Mouse (Mus musculus) lung, embryonic 15.5 days (tissue): ENCODE measurements around the gene Thap2. TPM values are rescaled to one million over a fixed set of nuclear protein-coding genes. Genes with fewer than 3 reads are reported as not detected.

Source experiments
- ATAC-seq: fragments of 200-750 bp; cut with Nextera tagmentation; 2 replicates; pipeline ENCODE4 v1.8.0; 2017; ENCODE audit warnings: moderate number of reproducible peaks, borderline replicate concordance; ENCODE audit not compliant: low FRiP score, low TSS enrichment; ENCODE audit errors: extremely low read depth
- H3K27ac ChIP-seq: fragments of 300-500 bp; sonication (generic); 2 replicates; pipeline ENCODE4 v1.5.1; 2015; ENCODE audit warnings: moderate library complexity, mild to moderate bottlenecking, inconsistent platforms
- H3K27me3 ChIP-seq: fragments of 300-500 bp; sonication (generic); 2 replicates; pipeline ENCODE4 v1.6.1; 2015; ENCODE audit warnings: inconsistent platforms
- H3K36me3 ChIP-seq: fragments of 300-500 bp; sonication (generic); 2 replicates; pipeline ENCODE4 v1.6.1; 2015; ENCODE audit warnings: inconsistent platforms
- H3K4me1 ChIP-seq: fragments of 300-500 bp; sonication (generic); 2 replicates; pipeline ENCODE4 v1.6.1; 2015; ENCODE audit warnings: inconsistent platforms
- H3K4me2 ChIP-seq: fragments of 300-500 bp; sonication (generic); 2 replicates; pipeline ENCODE4 v1.6.1; 2015; ENCODE audit warnings: inconsistent platforms, mild to moderate bottlenecking, moderate library complexity
- H3K4me3 ChIP-seq: fragments of 300-500 bp; sonication (generic); 2 replicates; pipeline ENCODE4 v1.5.1; 2015; ENCODE audit warnings: mild to moderate bottlenecking, inconsistent platforms
- H3K9ac ChIP-seq: fragments of 300-500 bp; sonication (generic); 2 replicates; pipeline ENCODE4 v1.6.1; 2015; ENCODE audit warnings: inconsistent platforms
- H3K9me3 ChIP-seq: fragments of 300-500 bp; sonication (generic); 2 replicates; pipeline ENCODE4 v1.6.1; 2016; ENCODE audit warnings: inconsistent platforms
- WGBS: fragments of 180-500 bp; shearing (Covaris S2); methylation state at CpG from one replicate; pipeline ENCODE4 v1.1.7; 2015; 5-methylcytosine and 5-hydroxymethylcytosine counted together
- polyA plus RNA-seq: library from polyadenylated mRNA; unstranded; fragments of >200 nt; fragmentation: Nextera tagmentation; extraction: Ambion mirVana; gene quantifications from 2 replicates; pipeline ENCODE4 v1.2.1, GENCODE M21; 2015

Gene Thap2
- polyA plus RNA-seq, result 17.9 and 19.5 TPM in 2 replicates

DNA sequence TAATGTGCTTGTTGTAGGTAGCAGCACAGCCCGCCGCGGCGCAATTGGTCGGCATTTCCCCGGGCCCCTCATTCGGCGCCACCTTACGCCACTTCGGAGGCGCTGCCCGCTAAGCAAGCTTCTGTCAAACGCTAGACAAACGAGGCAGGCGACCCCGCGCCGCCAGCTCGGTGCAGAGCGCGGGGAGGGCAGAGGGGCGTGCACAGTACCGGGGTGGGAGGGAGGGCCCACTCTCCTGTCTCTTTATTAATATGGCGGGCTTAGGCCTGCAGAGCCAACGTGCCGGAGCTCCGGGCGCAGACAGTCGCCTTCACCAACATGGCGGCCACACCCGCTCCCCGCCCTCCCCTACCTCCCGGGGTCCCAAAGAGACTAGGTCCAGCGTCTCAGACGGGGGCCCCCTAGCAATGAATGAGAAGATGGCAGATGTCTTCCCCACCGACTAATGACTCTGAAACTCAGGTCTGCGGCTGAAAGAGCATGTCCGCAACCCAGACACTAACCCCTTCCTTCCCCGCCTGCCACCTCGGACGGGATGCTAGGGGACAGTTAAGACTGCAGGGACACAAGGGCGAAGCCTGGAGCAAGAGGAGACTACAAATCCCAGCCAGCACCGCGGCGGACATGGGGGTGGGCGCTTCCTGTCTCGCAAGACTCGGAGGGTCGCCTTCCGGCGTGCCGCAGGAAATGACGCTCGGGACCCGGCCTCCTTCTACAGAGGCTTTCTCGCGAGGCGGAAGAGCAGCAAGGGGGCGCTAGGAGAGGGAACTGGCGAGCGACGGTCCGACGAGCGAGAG, at the start of gene Thap2, which contains the start of gene Zfc3h1:
Gene Thap2 (minus strand): TSS at position 223 of the 797 bp plus-strand sequence.
Gene Zfc3h1 (plus strand): TSS at position 739 of the 797 bp plus-strand sequence.
- Histone ChIP-seq H3K27me3 (no peaks in the 10 kb centered on the region), H3K4me2 (peak within 1 kb of the TSS; percentile 59), H3K4me3 (peak within 1 kb of the TSS; percentile 90), H3K9me3 (no peaks in the 10 kb centered on the region), H3K4me1 (peaks cover 29% of the 10 kb centered on the region), H3K36me3 (0 out of 2 replicates have a peak, but pooled peaks cover 3% of the 10 kb centered on the region), H3K27ac (peak within 1 kb of the TSS; percentile 99), H3K9ac (peak within 1 kb of the TSS; percentile 93)
- WGBS, result 0% methylated on average over 65 of the region's 65 CpGs
- ATAC-seq, result peak; percentile 98

DNA sequence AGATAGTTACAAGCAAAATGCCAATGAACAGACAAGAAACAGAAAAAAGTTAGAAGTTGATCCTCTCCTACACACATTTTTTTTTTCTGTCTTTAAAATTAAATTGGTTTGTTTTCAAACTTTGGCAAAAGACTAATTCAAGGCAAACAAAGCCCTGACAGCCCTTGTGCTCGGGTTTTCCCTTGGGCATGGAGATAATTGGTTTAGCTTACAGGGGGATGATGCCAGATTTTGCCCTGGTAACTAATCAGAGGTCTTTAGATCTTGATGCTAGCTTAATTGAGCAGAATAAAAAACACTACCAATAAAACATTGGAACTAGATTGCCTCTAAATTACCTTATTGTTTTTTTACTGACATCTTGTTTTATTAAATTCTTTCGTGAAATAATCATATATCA, 41.1 kb upstream of the Thap2 start:
- H3K27ac ChIP-seq, result no peak overlapping the region
- H3K36me3 ChIP-seq, result peaks cover 62% of the 10 kb centered on the region
- WGBS, result 74% methylated on average over 2 of the region's 2 CpGs
- H3K4me1 ChIP-seq, result no peaks in the 10 kb centered on the region
- no peak overlapping the region for H3K9ac ChIP-seq
- no peak overlapping the region for H3K4me2 ChIP-seq
- H3K27me3 ChIP-seq, result no peaks in the 10 kb centered on the region
- ATAC-seq, result no peak
- no peaks in the 10 kb centered on the region for H3K9me3 ChIP-seq
- no peak overlapping the region for H3K4me3 ChIP-seq

DNA sequence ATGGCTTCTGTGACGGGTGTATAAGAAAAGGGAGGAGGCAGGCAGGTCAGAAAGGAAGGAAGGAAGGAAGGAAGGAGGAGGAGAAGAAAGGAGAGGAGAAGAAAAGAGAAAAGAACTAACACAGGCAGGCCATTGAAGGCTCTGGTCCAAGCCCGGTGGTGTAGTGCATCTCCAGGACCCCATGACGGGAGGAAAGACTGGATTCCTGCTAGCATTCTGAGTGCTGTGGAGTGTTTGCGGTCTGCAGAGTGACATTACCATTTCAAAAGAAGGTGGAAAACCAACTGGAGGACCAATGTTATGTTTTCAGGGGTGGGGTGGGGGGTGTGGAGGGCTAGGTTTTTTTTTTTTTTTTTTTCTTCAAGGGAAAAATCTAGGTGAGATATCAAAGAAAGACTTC, 37.7 kb upstream of the Thap2 start:
- peaks cover 55% of the 10 kb centered on the region for H3K36me3 ChIP-seq
- H3K4me1 ChIP-seq, result no peaks in the 10 kb centered on the region
- H3K27me3 ChIP-seq, result no peaks in the 10 kb centered on the region
- H3K4me2 ChIP-seq, result no peak overlapping the region
- H3K9ac ChIP-seq, result no peak overlapping the region
- no peak for ATAC-seq
- no peaks in the 10 kb centered on the region for H3K9me3 ChIP-seq
- no peak overlapping the region for H3K4me3 ChIP-seq
- 78% methylated on average over 4 of the region's 4 CpGs for WGBS
- no peak overlapping the region for H3K27ac ChIP-seq

DNA sequence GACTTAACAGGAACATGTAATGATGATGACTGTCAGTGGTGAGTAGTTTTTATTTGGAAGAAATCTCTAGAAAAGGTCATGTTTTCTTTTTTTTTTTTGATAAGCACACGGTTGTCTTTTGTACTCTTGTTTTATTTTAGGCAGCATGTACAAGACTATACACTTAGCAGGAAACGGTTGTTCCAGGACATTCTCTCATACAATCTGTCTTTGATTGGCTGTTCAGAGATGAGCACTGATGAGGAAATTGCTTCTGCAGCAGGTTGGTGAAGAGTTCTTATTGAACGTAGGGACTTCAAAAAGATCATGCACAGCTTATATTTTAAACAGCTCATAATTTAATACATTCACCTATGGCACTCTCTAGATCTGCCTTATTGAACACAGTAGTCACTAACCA, 29.8 kb upstream of the Thap2 start:
- H3K36me3 ChIP-seq, result peaks cover 74% of the 10 kb centered on the region
- H3K4me2 ChIP-seq, result no peak overlapping the region
- no peak overlapping the region for H3K27ac ChIP-seq
- no peaks in the 10 kb centered on the region for H3K9me3 ChIP-seq
- H3K4me3 ChIP-seq, result no peak overlapping the region
- H3K9ac ChIP-seq, result no peak overlapping the region
- no peaks in the 10 kb centered on the region for H3K27me3 ChIP-seq
- no peak for ATAC-seq
- WGBS, result 75% methylated on average over 3 of the region's 3 CpGs
- H3K4me1 ChIP-seq, result no peaks in the 10 kb centered on the region

DNA sequence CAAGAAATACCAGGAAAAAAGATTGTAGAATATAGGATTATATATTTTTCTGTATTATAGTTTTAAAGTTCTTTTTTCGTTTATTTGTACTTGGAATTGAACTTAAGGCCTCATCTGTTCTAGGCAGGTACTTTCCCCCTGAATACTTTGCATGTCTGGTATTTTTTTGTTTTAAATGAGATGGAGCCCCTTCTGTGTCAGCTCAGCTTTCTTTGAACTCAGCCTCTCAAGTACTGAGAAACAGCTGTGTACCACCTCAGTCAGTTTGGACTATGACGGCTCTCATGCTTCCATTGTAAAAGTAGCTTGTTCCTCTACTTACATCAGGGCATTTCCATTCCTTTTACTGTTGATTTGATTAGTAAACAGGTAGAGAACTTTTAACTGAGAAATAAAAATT, 29.3 kb upstream of the Thap2 start:
- Histone ChIP-seq H3K4me1 (no peaks in the 10 kb centered on the region), H3K27me3 (no peaks in the 10 kb centered on the region), H3K27ac (no peak overlapping the region), H3K4me3 (no peak overlapping the region), H3K9ac (no peak overlapping the region), H3K4me2 (no peak overlapping the region), H3K9me3 (no peaks in the 10 kb centered on the region), H3K36me3 (peaks cover 74% of the 10 kb centered on the region)
- no peak for ATAC-seq
- 80% methylated on average over 2 of the region's 2 CpGs for WGBS

DNA sequence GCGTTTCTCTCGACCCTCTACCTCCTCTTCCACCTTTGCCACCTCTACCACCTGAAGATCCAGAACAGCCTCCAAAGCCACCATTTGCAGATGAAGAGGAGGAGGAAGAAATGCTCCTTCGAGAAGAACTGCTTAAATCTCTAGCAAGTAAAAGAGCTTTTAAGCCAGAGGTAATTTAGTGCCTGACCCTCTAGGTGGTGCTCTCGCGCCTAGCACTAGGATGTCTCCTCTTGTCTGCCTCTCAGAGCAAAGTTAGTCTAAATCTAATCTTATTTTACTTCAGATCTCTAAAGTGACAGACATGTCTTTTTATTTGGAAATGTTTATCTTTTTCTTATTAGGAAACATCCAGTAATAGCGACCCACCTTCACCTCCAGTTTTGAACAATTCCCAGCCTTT, 22.1 kb upstream of the Thap2 start:
- Histone ChIP-seq H3K4me2 (no peak overlapping the region), H3K27ac (no peak overlapping the region), H3K4me3 (no peak overlapping the region), H3K9ac (no peak overlapping the region), H3K9me3 (no peaks in the 10 kb centered on the region), H3K27me3 (no peaks in the 10 kb centered on the region), H3K36me3 (peaks cover 65% of the 10 kb centered on the region), H3K4me1 (no peaks in the 10 kb centered on the region)
- no peak for ATAC-seq
- 65% methylated on average over 6 of the region's 6 CpGs for WGBS

DNA sequence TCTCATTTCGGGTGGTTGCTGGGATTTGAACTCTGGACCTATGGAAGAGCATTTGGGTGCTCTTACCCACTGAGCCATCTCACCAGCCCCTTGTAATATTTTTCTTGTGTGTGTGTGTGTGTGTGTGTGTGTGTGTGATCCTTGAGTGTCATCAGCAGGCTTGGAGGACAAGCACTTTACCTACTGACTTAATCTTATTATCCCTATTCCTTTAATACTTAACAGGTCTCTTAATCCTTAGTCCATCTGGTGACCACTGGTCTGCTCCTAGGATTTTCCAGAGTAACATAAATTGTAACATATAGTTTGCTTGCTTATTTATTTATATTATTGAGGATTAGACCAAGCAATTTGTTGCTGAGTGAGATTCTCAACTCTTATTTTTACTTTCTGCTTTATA, 7.7 kb upstream of the Thap2 start:
- no peak overlapping the region for H3K4me2 ChIP-seq
- peaks cover 28% of the 10 kb centered on the region for H3K36me3 ChIP-seq
- no peak overlapping the region for H3K27ac ChIP-seq
- ATAC-seq, result no peak
- H3K4me3 ChIP-seq, result no peak overlapping the region
- no peaks in the 10 kb centered on the region for H3K9me3 ChIP-seq
- H3K27me3 ChIP-seq, result no peaks in the 10 kb centered on the region
- no peak overlapping the region for H3K9ac ChIP-seq
- 91% methylated on average over 1 of the region's 1 CpGs for WGBS
- H3K4me1 ChIP-seq, result peaks cover 14% of the 10 kb centered on the region

DNA sequence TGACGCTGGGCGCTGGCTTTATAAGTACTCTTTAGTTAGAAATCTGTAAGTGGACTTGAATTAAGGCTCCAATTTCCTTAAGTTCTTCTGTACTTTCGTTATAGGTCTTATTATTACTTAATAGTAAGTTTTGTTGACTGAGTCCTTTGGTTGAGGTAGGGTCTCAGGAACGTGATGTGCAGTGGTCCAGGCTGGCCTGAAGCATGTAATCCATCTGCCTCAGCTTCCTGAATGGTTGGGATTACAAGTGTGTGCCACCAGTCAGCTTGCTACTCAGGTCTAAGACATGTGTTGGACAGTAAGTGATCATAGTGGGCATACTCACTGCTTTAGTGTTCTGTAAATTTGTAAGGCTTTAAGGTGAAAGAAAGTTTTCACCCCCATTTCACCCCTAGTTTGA, 6.8 kb upstream of the Thap2 start:
- H3K27ac ChIP-seq, result no peak overlapping the region
- no peak for ATAC-seq
- WGBS, result 93% methylated on average over 4 of the region's 4 CpGs

DNA sequence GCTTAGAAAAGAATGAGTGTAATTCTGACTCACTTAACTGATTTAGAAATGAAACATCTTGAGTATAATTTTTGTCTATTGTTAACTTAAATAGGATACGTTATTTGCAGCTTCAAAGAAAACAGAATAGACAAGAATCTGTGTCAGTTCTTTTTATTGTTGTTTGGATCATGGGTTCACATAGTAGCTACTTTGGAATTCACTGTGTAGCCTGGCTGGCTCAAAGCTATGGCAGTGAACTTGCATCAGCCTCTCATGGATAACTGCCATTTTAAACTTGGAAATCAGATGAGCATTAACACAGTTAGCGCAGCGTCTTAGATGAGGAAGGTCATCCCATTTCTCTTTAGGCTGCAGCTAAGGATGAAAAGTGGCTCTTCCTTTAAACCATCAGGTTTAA, 3.6 kb upstream of the Thap2 start:
- H3K9me3 ChIP-seq, result no peaks in the 10 kb centered on the region
- H3K27ac ChIP-seq, result no peak overlapping the region
- peak overlapping the region; percentile 18; the same call in 1 of the 2 replicates for H3K4me2 ChIP-seq
- H3K4me1 ChIP-seq, result peaks cover 20% of the 10 kb centered on the region
- no peaks in the 10 kb centered on the region for H3K27me3 ChIP-seq
- 78% methylated on average over 3 of the region's 3 CpGs for WGBS
- no peak for ATAC-seq
- H3K4me3 ChIP-seq, result no peak overlapping the region
- H3K36me3 ChIP-seq, result peaks cover 14% of the 10 kb centered on the region
- no peak overlapping the region for H3K9ac ChIP-seq

More for the DNA sequence above, 6.8 kb upstream of the Thap2 start:
- Histone ChIP-seq H3K4me1 (peaks cover 14% of the 10 kb centered on the region), H3K9me3 (no peaks in the 10 kb centered on the region), H3K4me3 (no peak overlapping the region), H3K9ac (no peak overlapping the region), H3K36me3 (peaks cover 28% of the 10 kb centered on the region), H3K4me2 (no peak overlapping the region), H3K27me3 (no peaks in the 10 kb centered on the region)

DNA sequence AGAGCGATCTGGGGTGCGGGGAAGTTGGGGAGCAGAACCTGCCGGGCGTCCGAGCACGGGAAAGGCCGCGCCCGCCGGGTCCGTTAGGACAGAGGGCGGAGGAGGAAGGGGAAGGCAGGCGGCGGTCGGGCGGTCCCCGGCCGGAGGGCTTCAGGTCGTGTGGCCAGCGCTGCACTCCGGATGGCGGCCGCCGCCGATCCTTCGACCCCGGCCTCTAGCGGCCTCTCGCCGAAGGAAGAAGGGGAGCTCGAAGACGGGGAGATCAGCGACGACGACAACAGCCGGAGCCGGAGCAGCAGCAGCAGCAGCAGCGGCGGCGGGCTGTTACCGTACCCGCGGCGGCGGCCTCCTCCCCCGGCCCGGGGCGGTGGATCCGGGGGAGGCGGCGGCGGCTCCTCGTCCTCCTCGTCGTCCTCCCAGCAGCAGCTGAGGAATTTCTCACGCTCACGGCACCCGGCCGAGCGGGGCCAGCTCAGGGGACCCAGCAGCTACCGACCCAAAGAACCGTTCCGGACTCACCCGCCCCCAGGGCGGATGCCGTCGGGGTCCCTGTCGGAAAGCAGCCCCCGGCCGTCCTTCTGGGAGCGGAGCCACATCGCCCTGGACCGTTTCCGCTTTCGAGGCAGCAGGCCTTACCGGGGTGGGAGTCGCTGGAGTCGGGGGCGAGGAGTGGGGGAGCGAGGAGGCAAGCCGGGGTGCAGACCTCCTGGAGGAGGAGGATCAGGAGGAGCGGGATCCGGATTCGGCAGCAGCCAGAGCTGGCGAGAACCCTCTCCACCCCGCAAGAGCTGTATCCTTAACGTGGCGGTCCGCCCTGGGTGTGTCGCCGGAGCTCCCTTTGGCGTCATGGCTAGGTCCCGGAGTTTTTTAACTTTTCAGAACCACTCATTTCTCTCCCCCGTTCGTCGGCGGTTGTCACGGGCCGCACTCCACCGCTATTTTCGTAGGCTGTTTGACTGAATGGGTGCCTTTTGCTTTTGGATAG, 1.1 kb upstream of the Thap2 start:
- Histone ChIP-seq H3K4me1 (peaks cover 29% of the 10 kb centered on the region), H3K9ac (peak overlapping the region; percentile 93), H3K9me3 (no peaks in the 10 kb centered on the region), H3K4me2 (peak overlapping the region; percentile 59), H3K27ac (peak overlapping the region; percentile 99), H3K27me3 (no peaks in the 10 kb centered on the region), H3K36me3 (0 out of 2 replicates have a peak, but pooled peaks cover 6% of the 10 kb centered on the region), H3K4me3 (peak overlapping the region; percentile 90)
- WGBS, result under 1% methylated on average over 93 of the region's 101 CpGs
- peak; percentile 17 for ATAC-seq

DNA sequence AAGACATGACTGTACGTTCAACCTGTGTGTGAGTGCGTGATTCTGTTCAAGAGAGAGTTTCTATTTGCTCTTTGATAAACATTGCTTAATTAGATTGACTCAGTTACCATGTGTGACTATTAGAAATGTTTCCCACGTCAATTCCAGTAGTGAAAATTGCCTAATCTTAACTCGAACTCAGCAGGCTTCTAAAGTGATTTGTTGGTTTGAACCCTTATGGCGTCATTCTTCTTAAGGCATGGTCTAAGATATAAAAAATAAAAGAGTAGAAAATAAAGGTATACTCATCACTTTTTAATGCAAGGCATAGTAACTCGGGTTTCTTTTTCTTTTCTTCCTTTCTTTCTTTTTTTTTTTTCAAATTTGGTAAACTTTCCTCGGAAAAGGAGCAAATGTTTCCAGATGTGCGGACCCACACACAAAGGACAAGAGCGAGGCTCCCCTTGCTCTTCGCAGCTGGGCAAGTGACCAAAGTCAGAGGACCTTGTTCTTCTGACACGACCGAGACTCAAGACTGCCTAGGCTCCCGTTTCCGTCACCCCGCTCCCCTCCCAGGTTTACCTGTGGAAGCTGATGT, 511 bp downstream of the Thap2 start:
- 1% methylated on average over 15 of the region's 15 CpGs for WGBS
- no peaks in the 10 kb centered on the region for H3K27me3 ChIP-seq
- no peak for ATAC-seq

More for the DNA sequence above, 511 bp downstream of the Thap2 start:
- 0 out of 2 replicates have a peak, but pooled peaks cover 3% of the 10 kb centered on the region for H3K36me3 ChIP-seq
- H3K4me3 ChIP-seq, result peak overlapping the region; percentile 90
- H3K27ac ChIP-seq, result peak overlapping the region; percentile 99
- H3K9me3 ChIP-seq, result no peaks in the 10 kb centered on the region
- H3K4me1 ChIP-seq, result peaks cover 29% of the 10 kb centered on the region
- peak overlapping the region; percentile 59 for H3K4me2 ChIP-seq
- H3K9ac ChIP-seq, result peak overlapping the region; percentile 85
